Mouse (Mus musculus) mature B cell (primary cell): ENCODE measurements around the gene Ripk1.

ENCODE experiments used
- in situ Hi-C: fragments of 300-500 bp; cut with MboI; formaldehyde crosslinking; loops from 2 replicates; pipeline ENCODE4 v1.14.3; 2019

Ripk1 gene

DNA sequence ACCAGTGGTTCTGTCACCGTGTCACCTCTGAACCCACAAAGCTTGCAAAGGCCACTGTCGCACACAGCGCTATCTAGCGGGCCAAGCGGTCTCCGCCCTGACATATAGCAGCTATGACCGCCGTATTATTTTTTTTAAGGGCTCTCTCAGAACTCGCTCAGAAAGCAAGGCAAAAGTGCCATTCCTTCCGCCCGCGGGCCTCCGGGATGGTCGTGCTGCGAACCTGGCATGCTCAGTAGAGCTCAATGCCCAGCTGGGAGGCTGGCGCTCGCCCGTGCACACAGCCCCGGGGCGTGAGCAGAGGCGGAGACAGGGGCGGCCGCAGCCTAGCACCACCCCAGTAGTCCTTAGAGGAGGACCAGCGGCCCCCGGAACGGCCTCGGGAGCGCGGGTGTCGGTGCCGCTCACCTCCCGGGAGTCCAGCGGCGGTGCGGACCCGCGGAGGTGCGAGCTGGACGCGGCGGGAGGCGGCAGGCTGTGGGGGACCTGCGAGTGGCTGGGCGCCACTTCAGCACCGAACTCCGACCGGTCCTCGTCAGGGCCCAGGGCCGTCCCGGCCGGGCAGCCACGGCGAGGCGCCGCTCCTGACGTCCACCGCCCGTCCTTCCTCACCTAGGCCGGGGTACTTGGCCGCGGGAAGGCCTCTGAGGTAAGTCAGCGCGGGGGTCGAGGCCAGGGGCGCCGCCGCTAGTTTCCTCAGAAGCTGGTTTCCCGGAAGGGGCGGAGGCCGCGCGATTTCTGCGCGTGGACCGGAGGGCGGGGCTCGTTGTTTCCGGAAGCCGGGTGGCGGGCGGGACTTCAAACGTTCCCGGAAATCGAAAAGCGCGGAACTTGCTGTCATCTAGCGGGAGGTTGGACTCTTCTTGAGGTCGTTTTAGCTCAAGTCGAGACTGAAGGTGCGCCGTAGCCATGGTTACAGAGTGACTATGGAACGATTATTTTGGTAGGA is at the start of gene Ripk1, which contains the start of gene Serpinb6a:
Gene Ripk1, plus strand, starts transcription at position 306 of the 949 bp plus-strand sequence.
Gene Serpinb6a, minus strand, starts transcription at position 737 of the 949 bp plus-strand sequence.
- in situ Hi-C loops, result no loop called here

DNA sequence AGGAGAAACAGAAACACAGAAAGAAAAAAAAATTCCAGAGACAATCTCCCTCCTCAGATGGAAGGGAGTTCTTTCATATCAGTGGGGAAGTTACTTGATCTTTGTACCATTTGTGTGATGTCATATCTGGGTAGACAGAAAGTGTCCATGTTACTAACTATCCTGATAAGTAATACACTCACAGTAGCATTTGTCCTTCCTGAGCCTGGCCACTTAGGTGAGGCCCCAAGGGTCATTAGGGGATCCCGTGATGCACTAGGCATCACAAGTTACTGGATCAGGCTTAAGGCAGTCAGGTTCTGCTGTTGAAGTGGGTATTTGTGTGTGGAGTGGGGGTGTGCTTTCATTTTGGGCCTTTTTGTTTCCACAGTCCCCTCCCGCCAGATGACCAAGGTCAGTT is 49.2 kb upstream of the Ripk1 start:
- in situ Hi-C loops, result no loop called here

- in situ Hi-C loops, result no loop called here
Measured at GRCm38 (mm10) chr13:33956571-33957421, 45.4 kb upstream of the Ripk1 start.

DNA sequence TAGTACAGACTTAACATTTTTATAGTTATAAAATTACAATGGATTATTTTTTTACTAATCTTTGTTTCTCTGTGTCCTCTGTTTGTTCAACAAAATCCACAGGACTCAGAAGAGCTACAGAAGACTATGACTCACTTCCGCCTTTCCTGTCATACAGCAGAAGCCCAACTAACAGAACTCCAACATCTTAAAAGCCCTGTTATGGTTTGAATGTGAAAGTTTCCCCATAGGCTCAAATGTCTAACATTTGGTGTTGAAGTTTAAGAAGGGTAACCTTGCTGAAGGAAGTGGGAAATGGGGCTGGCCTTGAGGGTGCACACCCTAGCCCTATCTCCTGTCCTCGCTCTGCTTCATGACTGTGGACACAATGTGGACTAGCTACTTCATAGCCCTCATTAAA is 42.4 kb upstream of the Ripk1 start:
- in situ Hi-C loops, result no loop called here

GRCm38 (mm10) chr13:33964206-33965046 is 37.7 kb upstream of the Ripk1 start, which contains the start of gene Nqo2:
Gene Nqo2 (plus strand): TSS chr13:33964687.
- in situ Hi-C loops, result no loop called here

- in situ Hi-C loops, result no loop called here
Measured at GRCm38 (mm10) chr13:33965056-33966024, 36.8 kb upstream of the Ripk1 start.

GRCm38 (mm10) chr13:33966025-33966412 is 36.1 kb upstream of the Ripk1 start:
- in situ Hi-C loops, result no loop called here

DNA sequence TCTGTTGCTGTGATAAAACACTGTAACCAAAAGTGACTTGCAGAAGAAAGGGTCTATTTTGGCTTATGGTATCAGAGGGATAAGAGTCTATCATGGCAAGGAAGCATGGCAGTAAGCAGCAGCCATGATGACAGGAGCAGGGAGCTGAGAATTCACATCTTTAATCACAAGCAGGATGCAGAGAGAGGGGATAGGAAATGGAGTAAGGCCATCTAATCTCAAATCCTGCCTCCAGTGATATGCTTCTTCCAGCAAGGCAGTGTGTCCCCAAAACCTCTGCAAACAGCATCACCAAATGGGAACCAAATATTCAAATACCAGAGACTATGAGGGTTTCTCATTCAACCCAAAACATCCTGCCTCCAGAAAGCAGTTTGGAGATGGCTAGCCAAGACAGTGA is 35.6 kb upstream of the Ripk1 start:
- in situ Hi-C loops, result no loop called here

DNA sequence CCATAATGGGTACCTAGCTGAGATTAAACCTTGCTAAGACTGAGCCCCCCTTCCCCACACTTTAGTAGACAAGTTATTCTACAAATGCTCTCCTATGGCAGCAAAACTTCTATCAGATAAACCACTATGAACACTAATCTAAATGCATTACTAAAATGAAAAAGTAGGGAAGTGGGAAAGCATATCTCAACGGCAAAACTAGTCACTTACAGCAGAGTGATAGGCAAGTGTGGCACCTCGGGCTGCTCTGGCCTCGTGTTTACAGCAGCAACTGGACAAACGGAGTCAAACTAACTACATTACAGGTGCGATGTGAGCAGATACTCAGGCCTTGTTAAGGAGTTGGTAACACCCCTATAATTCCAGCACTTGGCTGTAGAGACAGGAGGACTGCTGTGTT is 12.5 kb upstream of the Ripk1 start:
- in situ Hi-C loops, result no loop called here

DNA sequence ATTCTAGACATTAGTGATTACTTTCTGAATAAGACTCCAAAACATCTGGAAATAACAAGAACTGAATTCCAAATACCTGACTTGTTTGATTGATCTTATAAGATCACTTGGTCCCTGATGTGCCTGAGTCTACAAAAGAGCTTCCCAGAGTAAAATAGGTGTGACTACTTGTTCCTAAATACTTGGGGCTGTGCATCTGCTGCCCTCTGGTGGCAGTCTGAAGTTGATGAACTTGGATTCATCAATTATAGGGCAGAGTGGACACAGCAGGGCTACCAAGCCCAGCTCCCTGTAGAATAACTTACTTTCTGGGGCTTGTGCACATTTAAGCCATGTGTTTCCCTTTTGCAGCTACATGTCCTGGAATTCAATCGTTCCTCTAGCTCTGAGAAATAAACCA is 7.0 kb upstream of the Ripk1 start:
- in situ Hi-C loops, result no loop called here

DNA sequence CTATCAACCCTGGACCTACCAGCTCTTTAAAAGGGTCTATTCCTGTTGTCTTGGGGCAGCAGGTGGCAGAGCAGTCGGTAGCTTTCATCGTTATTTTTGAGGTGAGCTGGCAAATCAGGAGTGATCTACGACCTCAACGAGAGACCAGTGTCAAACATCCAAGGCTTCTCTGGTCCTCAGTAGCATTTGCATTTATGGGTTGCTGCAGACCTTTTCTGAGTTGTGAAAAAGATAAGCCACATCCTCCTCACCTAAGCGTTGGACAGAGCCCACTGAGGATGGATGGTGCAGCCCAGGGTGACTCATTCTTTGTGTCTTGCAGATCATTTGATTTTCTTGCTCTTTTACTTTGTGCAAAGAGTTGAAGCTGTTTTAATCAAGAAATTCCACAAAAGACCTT is 895 bp downstream of the Ripk1 start:
- in situ Hi-C loops, result no loop called here

DNA sequence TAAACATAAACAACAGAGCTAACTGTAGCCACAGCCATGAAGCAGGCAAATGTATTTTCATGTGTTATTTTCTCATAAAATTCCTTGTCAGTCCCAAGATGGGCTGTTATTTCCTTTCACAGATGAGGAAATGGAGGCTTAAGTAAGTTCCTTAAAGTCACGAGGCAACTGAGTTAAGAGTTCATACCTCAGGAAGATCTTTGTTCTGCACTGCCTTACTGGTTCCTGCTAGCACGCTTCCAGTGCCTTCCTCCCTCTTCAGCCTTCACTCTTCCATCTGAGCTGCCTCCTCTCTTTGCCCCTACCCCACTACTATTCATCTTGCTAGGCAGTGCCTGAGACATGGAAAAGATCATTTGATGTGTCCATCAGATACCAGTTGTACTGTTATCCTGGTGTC is 5.1 kb downstream of the Ripk1 start:
- in situ Hi-C loops, result no loop called here

GRCm38 (mm10) chr13:34016927-34017569 is 14.9 kb downstream of the Ripk1 start:
- in situ Hi-C loops, result no loop called here

DNA sequence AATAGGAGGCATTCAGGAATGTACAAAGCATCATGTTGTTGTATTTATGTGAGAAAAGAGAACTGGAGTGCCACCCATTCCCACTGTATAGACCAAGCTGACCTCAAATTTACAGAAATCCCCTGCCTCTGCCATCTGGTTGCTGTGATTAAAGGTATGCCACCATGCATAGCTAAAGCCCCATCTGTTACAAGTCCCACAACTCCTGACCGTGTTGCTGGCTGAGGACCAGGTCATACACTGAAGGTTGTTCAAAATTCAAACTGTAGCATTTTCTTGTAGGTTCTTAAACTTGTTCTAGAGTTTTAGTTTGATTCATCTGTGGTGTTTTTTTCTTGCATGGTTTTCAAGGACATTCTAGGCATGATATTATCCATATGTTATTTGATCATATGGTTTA is 16.4 kb downstream of the Ripk1 start:
- in situ Hi-C loops, result no loop called here

GRCm38 (mm10) chr13:34021998-34022397 is 19.8 kb downstream of the Ripk1 start:
- in situ Hi-C loops, result no loop called here

GRCm38 (mm10) chr13:34032041-34032440 is 29.9 kb downstream of the Ripk1 start:
- in situ Hi-C loops, result loop anchor here (25.0 kb wide), 1 partner anchor 605 kb away; no protein-coding TSS in a partner anchor

GRCm38 (mm10) chr13:34035424-34035823 is 33.3 kb downstream of the Ripk1 start:
- in situ Hi-C loops, result loop anchor here (25.0 kb wide), 1 partner anchor 602 kb away; no protein-coding TSS in a partner anchor

DNA sequence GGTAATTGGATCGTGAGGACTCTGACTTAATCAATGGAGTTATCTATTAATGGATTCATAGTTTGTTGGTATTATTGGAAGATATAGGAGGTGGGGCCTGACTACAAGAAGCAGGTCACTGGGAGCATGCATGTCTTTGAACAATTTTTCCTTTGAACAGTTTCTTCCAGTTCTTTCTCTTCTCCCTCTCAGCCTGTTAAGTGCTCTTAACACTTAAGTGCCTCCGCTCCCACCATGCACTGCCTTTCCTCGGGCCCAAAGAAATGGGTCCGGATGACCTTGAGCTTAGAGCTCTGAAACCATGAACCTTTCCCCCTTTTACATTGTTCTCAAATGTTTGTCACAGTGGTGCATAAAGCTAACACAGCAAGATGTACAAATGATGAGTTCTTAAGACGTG is 34.6 kb downstream of the Ripk1 start:
- in situ Hi-C loops, result loop anchor here (25.0 kb wide), 1 partner anchor 601 kb away; no protein-coding TSS in a partner anchor

DNA sequence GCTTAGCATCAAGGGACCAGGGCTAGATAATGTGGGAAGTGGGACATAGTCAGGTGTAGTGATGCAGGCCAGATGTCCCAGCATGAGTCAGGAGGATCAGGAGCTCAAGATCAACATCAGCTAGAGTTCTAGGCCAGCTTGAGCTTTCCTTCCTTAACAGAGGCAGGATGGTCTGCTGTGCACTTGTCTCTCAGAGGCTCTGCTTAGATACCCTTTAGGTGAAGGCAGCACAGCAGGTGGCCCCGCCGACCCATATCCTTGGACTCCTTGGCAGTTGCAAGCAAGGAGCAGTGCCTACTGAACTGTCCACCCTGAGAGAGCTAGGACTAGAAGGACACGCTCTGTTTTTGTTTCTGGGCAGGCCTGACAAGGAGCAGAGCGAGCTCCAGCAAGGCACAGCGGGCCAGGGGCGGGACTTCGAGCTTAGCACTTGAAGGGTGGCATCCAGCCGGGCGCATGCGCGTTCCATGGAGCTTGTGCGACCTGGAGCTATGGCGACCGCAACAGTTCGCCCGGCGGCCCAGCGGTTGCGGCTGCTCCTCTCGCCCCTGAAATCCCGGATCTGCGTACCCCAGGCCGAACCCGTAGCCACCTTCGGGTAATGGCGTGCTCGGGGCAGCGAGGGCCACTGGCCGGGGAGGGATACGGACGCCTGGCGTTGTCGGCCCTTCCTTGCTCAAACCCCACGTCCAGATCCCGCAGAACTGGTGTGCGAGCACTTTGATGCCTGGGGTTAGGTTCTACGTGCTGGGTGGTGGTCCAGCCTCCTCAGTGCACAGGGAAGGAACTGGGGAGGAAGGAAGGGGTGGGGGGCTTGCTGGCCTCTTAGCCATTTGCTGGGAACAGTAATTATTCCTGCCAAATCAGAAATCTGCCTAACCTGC is 35.3 kb downstream of the Ripk1 start, which contains the start of gene Bphl:
Gene Bphl, plus strand, starts transcription at position 426 of the 884 bp plus-strand sequence.
- in situ Hi-C loops, result loop anchor here (25.0 kb wide), 1 partner anchor 600 kb away; no protein-coding TSS in a partner anchor
